Mouse (Mus musculus) liver, postnatal 0 days (tissue): ENCODE measurements at regions not wholly inside any gene's neighbourhood (a gene's known extent, or its start where the extent isn't known, plus 50 kb on each side); places are given as distances from the start of the nearest gene placed in this dataset.

ENCODE experiments used
- CTCF ChIP-seq: sonication (generic); IDR thresholded peaks from 2 replicates; pipeline ENCODE4 v1.5.1; 2016; ENCODE audit warnings: antibody characterized with exemption, low read depth
- EP300 ChIP-seq: IDR thresholded peaks from 2 replicates; pipeline ENCODE4 v1.6.1; 2016; ENCODE audit warnings: antibody characterized with exemption, low read depth, mild to moderate bottlenecking

GRCm38 (mm10) chr7:72837992-72838655, 531.7 kb upstream of the Mctp2 start:
- TF ChIP-seq CTCF (no peak), EP300 (no peak)
